Mouse (Mus musculus): ENCODE data around the gene Muc1. TPM values are rescaled to one million over a fixed set of nuclear protein-coding genes. Genes with fewer than 3 reads are reported as not detected.

Muc1 gene
- polyA plus RNA-seq, 1 experiment from 2014 or later, result 10.3 TPM

GRCm38 (mm10) chr3:89226900-89227299 lies 2.0 kb upstream of the Muc1 start, which contains the start of gene Mtx1:
Mtx1 (minus strand) TSS chr3:89227088.
- peak within 1 kb of the TSS; percentile 42 for H3K9ac ChIP-seq (ENCODE audit: low read length)
- H3K36me3 ChIP-seq (ENCODE audit: control insufficient read depth, insufficient read depth, low read length), result no peaks in the 10 kb centered on the region
- H3K4me2 ChIP-seq (ENCODE audit: low read length), result peak within 1 kb of the TSS; percentile 52
- DNase-seq (ENCODE audit: low spot score), result no peak
- 3% methylated on average over 19 of the region's 21 CpGs for WGBS
- no peaks in the 10 kb centered on the region for H3K9me3 ChIP-seq (ENCODE audit: control insufficient read depth, low read length)
- 0 out of 2 replicates have a peak, but pooled peaks have one; percentile 1 for ATAC-seq (replicated peaks; ENCODE audit: low FRiP score, low TSS enrichment, low read depth)
- peaks cover 25% of the 10 kb centered on the region for H3K4me1 ChIP-seq (replicated peaks; ENCODE audit: control insufficient read depth, insufficient read depth, low read length)
- H3K27me3 ChIP-seq (replicated peaks; ENCODE audit: control insufficient read depth, insufficient read depth, low read length), result 0 out of 2 replicates have a peak, but pooled peaks cover 4% of the 10 kb centered on the region
- H3K27ac ChIP-seq (ENCODE audit: low read depth), result peak within 1 kb of the TSS; percentile 59
- peak within 1 kb of the TSS; percentile 28 for H3K4me3 ChIP-seq (ENCODE audit: low read depth, low read length)

GRCm38 (mm10) chr3:89227307-89228179 lies 1.3 kb upstream of the Muc1 start:
- DNase-seq (ENCODE audit: low spot score) (peak; percentile 88), ATAC-seq (replicated peaks; ENCODE audit: low FRiP score, low TSS enrichment, low read depth) (peak; percentile 66)
- Histone ChIP-seq H3K4me2 (ENCODE audit: low read length) (peak overlapping the region; percentile 52), H3K4me3 (ENCODE audit: low read depth, low read length) (peak overlapping the region; percentile 28), H3K36me3 (ENCODE audit: control insufficient read depth, insufficient read depth, low read length) (no peaks in the 10 kb centered on the region), H3K9ac (ENCODE audit: low read length) (peak overlapping the region; percentile 42), H3K27me3 (replicated peaks; ENCODE audit: control insufficient read depth, insufficient read depth, low read length) (0 out of 2 replicates have a peak, but pooled peaks cover 4% of the 10 kb centered on the region), H3K27ac (ENCODE audit: low read depth) (peak overlapping the region; percentile 59), H3K9me3 (ENCODE audit: control insufficient read depth, low read length) (no peaks in the 10 kb centered on the region), H3K4me1 (replicated peaks; ENCODE audit: control insufficient read depth, insufficient read depth, low read length) (peaks cover 25% of the 10 kb centered on the region)
- WGBS, result 4% methylated on average over 41 of the region's 41 CpGs

GRCm38 (mm10) chr3:89228180-89228549 lies 692 bp upstream of the Muc1 start:
- DNase-seq (ENCODE audit: low spot score) (peak; percentile 96), ATAC-seq (replicated peaks; ENCODE audit: low FRiP score, low TSS enrichment, low read depth) (peak; percentile 59)
- Histone ChIP-seq H3K9ac (ENCODE audit: low read length) (peak overlapping the region; percentile 40; the same call in 1 of the 2 replicates), H3K4me2 (ENCODE audit: low read length) (peak overlapping the region; percentile 52), H3K27ac (ENCODE audit: low read depth) (no peak overlapping the region), H3K4me1 (replicated peaks; ENCODE audit: control insufficient read depth, insufficient read depth, low read length) (peaks cover 25% of the 10 kb centered on the region), H3K27me3 (replicated peaks; ENCODE audit: control insufficient read depth, insufficient read depth, low read length) (0 out of 2 replicates have a peak, but pooled peaks cover 4% of the 10 kb centered on the region), H3K4me3 (ENCODE audit: low read depth, low read length) (peak overlapping the region; percentile 28), H3K9me3 (ENCODE audit: control insufficient read depth, low read length) (no peaks in the 10 kb centered on the region), H3K36me3 (ENCODE audit: control insufficient read depth, insufficient read depth, low read length) (no peaks in the 10 kb centered on the region)
- WGBS, result under 1% methylated on average over 20 of the region's 20 CpGs

GRCm38 (mm10) chr3:89229276-89229675 lies 419 bp downstream of the Muc1 start:
- peak overlapping the region; percentile 52; the same call in 1 of the 2 replicates for H3K4me2 ChIP-seq (ENCODE audit: low read length)

GRCm38 (mm10) chr3:89230561-89230960 lies 1.7 kb downstream of the Muc1 start:
- H3K9ac ChIP-seq (ENCODE audit: low read length), result no peak overlapping the region
- WGBS, result 80% methylated on average over 2 of the region's 2 CpGs
- H3K36me3 ChIP-seq (ENCODE audit: control insufficient read depth, insufficient read depth, low read length), result no peaks in the 10 kb centered on the region
- 0 out of 2 replicates have a peak, but pooled peaks cover 4% of the 10 kb centered on the region for H3K27me3 ChIP-seq (replicated peaks; ENCODE audit: control insufficient read depth, insufficient read depth, low read length)
- no peak overlapping the region for H3K4me2 ChIP-seq (ENCODE audit: low read length)
- H3K9me3 ChIP-seq (ENCODE audit: control insufficient read depth, low read length), result no peaks in the 10 kb centered on the region
- H3K27ac ChIP-seq (ENCODE audit: low read depth), result no peak overlapping the region
- peaks cover 25% of the 10 kb centered on the region for H3K4me1 ChIP-seq (replicated peaks; ENCODE audit: control insufficient read depth, insufficient read depth, low read length)
- H3K4me3 ChIP-seq (ENCODE audit: low read depth, low read length), result no peak overlapping the region
- no peak for DNase-seq (ENCODE audit: low spot score)
- no peak for ATAC-seq (replicated peaks; ENCODE audit: low FRiP score, low TSS enrichment, low read depth)

More at GRCm38 (mm10) chr3:89229276-89229675, 419 bp downstream of the Muc1 start:
- H3K4me3 ChIP-seq (ENCODE audit: low read depth, low read length), result 0 out of 2 replicates have a peak overlapping the region, but pooled peaks have one; percentile 28
- ATAC-seq (replicated peaks; ENCODE audit: low FRiP score, low TSS enrichment, low read depth) (no peak), DNase-seq (ENCODE audit: low spot score) (no peak)
- H3K9ac ChIP-seq (ENCODE audit: low read length), result no peak overlapping the region
- peaks cover 25% of the 10 kb centered on the region for H3K4me1 ChIP-seq (replicated peaks; ENCODE audit: control insufficient read depth, insufficient read depth, low read length)
- no peak overlapping the region for H3K27ac ChIP-seq (ENCODE audit: low read depth)
- H3K27me3 ChIP-seq (replicated peaks; ENCODE audit: control insufficient read depth, insufficient read depth, low read length), result 0 out of 2 replicates have a peak, but pooled peaks cover 4% of the 10 kb centered on the region
- 56% methylated on average over 4 of the region's 4 CpGs for WGBS
- H3K36me3 ChIP-seq (ENCODE audit: control insufficient read depth, insufficient read depth, low read length), result no peaks in the 10 kb centered on the region
- no peaks in the 10 kb centered on the region for H3K9me3 ChIP-seq (ENCODE audit: control insufficient read depth, low read length)

- H3K9ac ChIP-seq (ENCODE audit: low read length), result no peak overlapping the region
- H3K9me3 ChIP-seq (ENCODE audit: control insufficient read depth, low read length), result no peaks in the 10 kb centered on the region
- no peak overlapping the region for H3K4me3 ChIP-seq (ENCODE audit: low read depth, low read length)
- DNase-seq (ENCODE audit: low spot score) (no peak), ATAC-seq (replicated peaks; ENCODE audit: low FRiP score, low TSS enrichment, low read depth) (no peak)
- H3K27me3 ChIP-seq (replicated peaks; ENCODE audit: control insufficient read depth, insufficient read depth, low read length), result 0 out of 2 replicates have a peak, but pooled peaks cover 4% of the 10 kb centered on the region
- WGBS, result 59% methylated on average over 7 of the region's 7 CpGs
- no peak overlapping the region for H3K27ac ChIP-seq (ENCODE audit: low read depth)
- H3K4me2 ChIP-seq (ENCODE audit: low read length), result no peak overlapping the region
- no peaks in the 10 kb centered on the region for H3K36me3 ChIP-seq (ENCODE audit: control insufficient read depth, insufficient read depth, low read length)
- peaks cover 19% of the 10 kb centered on the region for H3K4me1 ChIP-seq (replicated peaks; ENCODE audit: control insufficient read depth, insufficient read depth, low read length)
Measured at GRCm38 (mm10) chr3:89231345-89231744, 2.5 kb downstream of the Muc1 start.

- no peaks in the 10 kb centered on the region for H3K36me3 ChIP-seq (ENCODE audit: control insufficient read depth, insufficient read depth, low read length)
- H3K4me1 ChIP-seq (replicated peaks; ENCODE audit: control insufficient read depth, insufficient read depth, low read length), result peaks cover 14% of the 10 kb centered on the region
- H3K27ac ChIP-seq (ENCODE audit: low read depth), result no peak overlapping the region
- ATAC-seq (replicated peaks; ENCODE audit: low FRiP score, low TSS enrichment, low read depth) (no peak), DNase-seq (ENCODE audit: low spot score) (no peak)
- no peaks in the 10 kb centered on the region for H3K9me3 ChIP-seq (ENCODE audit: control insufficient read depth, low read length)
- 0 out of 2 replicates have a peak, but pooled peaks cover 4% of the 10 kb centered on the region for H3K27me3 ChIP-seq (replicated peaks; ENCODE audit: control insufficient read depth, insufficient read depth, low read length)
- H3K4me2 ChIP-seq (ENCODE audit: low read length), result no peak overlapping the region
- 77% methylated on average over 16 of the region's 16 CpGs for WGBS
- no peak overlapping the region for H3K9ac ChIP-seq (ENCODE audit: low read length)
- no peak overlapping the region for H3K4me3 ChIP-seq (ENCODE audit: low read depth, low read length)
Measured at GRCm38 (mm10) chr3:89231772-89232275, 3.0 kb downstream of the Muc1 start.

- Histone ChIP-seq H3K4me1 (replicated peaks; ENCODE audit: control insufficient read depth, insufficient read depth, low read length) (peaks cover 11% of the 10 kb centered on the region; the same call in 1 of the 2 replicates), H3K36me3 (ENCODE audit: control insufficient read depth, insufficient read depth, low read length) (no peaks in the 10 kb centered on the region), H3K27me3 (replicated peaks; ENCODE audit: control insufficient read depth, insufficient read depth, low read length) (0 out of 2 replicates have a peak, but pooled peaks cover 4% of the 10 kb centered on the region), H3K9me3 (ENCODE audit: control insufficient read depth, low read length) (no peaks in the 10 kb centered on the region), H3K4me3 (ENCODE audit: low read depth, low read length) (no peak overlapping the region), H3K4me2 (ENCODE audit: low read length) (no peak overlapping the region), H3K27ac (ENCODE audit: low read depth) (no peak overlapping the region), H3K9ac (ENCODE audit: low read length) (no peak overlapping the region)
- WGBS, result 64% methylated on average over 6 of the region's 6 CpGs
- DNase-seq (ENCODE audit: low spot score), result no peak
- no peak for ATAC-seq (replicated peaks; ENCODE audit: low FRiP score, low TSS enrichment, low read depth)
Measured at GRCm38 (mm10) chr3:89232614-89233013, 3.8 kb downstream of the Muc1 start.
